Mouse (Mus musculus): Measurements from ENCODE around the gene Creld1. TPM values are rescaled to one million over a fixed set of nuclear protein-coding genes. Genes with fewer than 3 reads are reported as not detected.

Gene Creld1
- polyA plus RNA-seq, 1 experiment from 2014 or later = 80.5 TPM

- ATAC-seq = no peak
- no peaks in the 10 kb centered on the region for H3K27me3 ChIP-seq (ENCODE audit: control insufficient read depth, insufficient read depth, low read depth, low read length)
- WGBS = 48% methylated on average over 5 of the region's 5 CpGs
- no peaks in the 10 kb centered on the region for H3K9me3 ChIP-seq (replicated peaks; ENCODE audit: control insufficient read depth, low read length, poor library complexity, severe bottlenecking)
- no peak overlapping the region for H3K9ac ChIP-seq (ENCODE audit: low read depth, low read length)
- peaks cover 2% of the 10 kb centered on the region for H3K36me3 ChIP-seq (ENCODE audit: control insufficient read depth, insufficient read depth, low read length)
- no peak overlapping the region for H3K4me3 ChIP-seq (ENCODE audit: low read depth, low read length)
- H3K4me1 ChIP-seq (ENCODE audit: control insufficient read depth, insufficient read depth, low read length) = no peaks in the 10 kb centered on the region
- no peak overlapping the region for H3K4me2 ChIP-seq (ENCODE audit: low read length)
- H3K27ac ChIP-seq (ENCODE audit: low read length) = no peak overlapping the region
Measured at GRCm38 (mm10) chr6:113508947-113509280, 25.8 kb downstream of the Creld1 start.

- no peaks in the 10 kb centered on the region for H3K4me1 ChIP-seq (ENCODE audit: control insufficient read depth, insufficient read depth, low read length)
- H3K4me2 ChIP-seq (ENCODE audit: low read length) = no peak overlapping the region
- peaks cover 46% of the 10 kb centered on the region for H3K36me3 ChIP-seq (ENCODE audit: control insufficient read depth, insufficient read depth, low read length)
- H3K9me3 ChIP-seq (replicated peaks; ENCODE audit: control insufficient read depth, low read length, poor library complexity, severe bottlenecking) = no peaks in the 10 kb centered on the region
- H3K27me3 ChIP-seq (ENCODE audit: control insufficient read depth, insufficient read depth, low read depth, low read length) = no peaks in the 10 kb centered on the region
- no peak overlapping the region for H3K4me3 ChIP-seq (ENCODE audit: low read depth, low read length)
- no peak overlapping the region for H3K9ac ChIP-seq (ENCODE audit: low read depth, low read length)
- no peak overlapping the region for H3K27ac ChIP-seq (ENCODE audit: low read length)
- WGBS = 90% methylated on average over 6 of the region's 6 CpGs
- no peak for ATAC-seq
Measured at GRCm38 (mm10) chr6:113513944-113514343, 30.8 kb downstream of the Creld1 start.

- Histone ChIP-seq H3K9ac (ENCODE audit: low read depth, low read length) (no peak overlapping the region), H3K4me1 (ENCODE audit: control insufficient read depth, insufficient read depth, low read length) (no peaks in the 10 kb centered on the region), H3K9me3 (replicated peaks; ENCODE audit: control insufficient read depth, low read length, poor library complexity, severe bottlenecking) (no peaks in the 10 kb centered on the region), H3K4me3 (ENCODE audit: low read depth, low read length) (no peak overlapping the region), H3K27me3 (ENCODE audit: control insufficient read depth, insufficient read depth, low read depth, low read length) (no peaks in the 10 kb centered on the region), H3K27ac (ENCODE audit: low read length) (no peak overlapping the region), H3K36me3 (ENCODE audit: control insufficient read depth, insufficient read depth, low read length) (peaks cover 52% of the 10 kb centered on the region), H3K4me2 (ENCODE audit: low read length) (no peak overlapping the region)
- ATAC-seq = no peak
- WGBS = 96% methylated on average over 3 of the region's 3 CpGs
Measured at GRCm38 (mm10) chr6:113514600-113514999, 31.5 kb downstream of the Creld1 start.

GRCm38 (mm10) chr6:113517434-113518080, 34.5 kb downstream of the Creld1 start:
- 93% methylated on average over 8 of the region's 8 CpGs for WGBS
- ATAC-seq = no peak

GRCm38 (mm10) chr6:113522310-113522709, 39.2 kb downstream of the Creld1 start:
- no peak overlapping the region for H3K4me2 ChIP-seq (ENCODE audit: low read length)
- no peak overlapping the region for H3K4me3 ChIP-seq (ENCODE audit: low read depth, low read length)
- H3K36me3 ChIP-seq (ENCODE audit: control insufficient read depth, insufficient read depth, low read length) = peaks cover 37% of the 10 kb centered on the region
- H3K4me1 ChIP-seq (ENCODE audit: control insufficient read depth, insufficient read depth, low read length) = no peaks in the 10 kb centered on the region
- H3K27ac ChIP-seq (ENCODE audit: low read length) = no peak overlapping the region
- no peaks in the 10 kb centered on the region for H3K9me3 ChIP-seq (replicated peaks; ENCODE audit: control insufficient read depth, low read length, poor library complexity, severe bottlenecking)
- H3K9ac ChIP-seq (ENCODE audit: low read depth, low read length) = no peak overlapping the region
- H3K27me3 ChIP-seq (ENCODE audit: control insufficient read depth, insufficient read depth, low read depth, low read length) = no peaks in the 10 kb centered on the region
- WGBS = 82% methylated on average over 1 of the region's 1 CpGs
- ATAC-seq = no peak

More at GRCm38 (mm10) chr6:113517434-113518080, 34.5 kb downstream of the Creld1 start:
- Histone ChIP-seq H3K9ac (ENCODE audit: low read depth, low read length) (no peak overlapping the region), H3K4me2 (ENCODE audit: low read length) (no peak overlapping the region), H3K36me3 (ENCODE audit: control insufficient read depth, insufficient read depth, low read length) (peaks cover 69% of the 10 kb centered on the region), H3K27ac (ENCODE audit: low read length) (no peak overlapping the region), H3K4me3 (ENCODE audit: low read depth, low read length) (no peak overlapping the region), H3K9me3 (replicated peaks; ENCODE audit: control insufficient read depth, low read length, poor library complexity, severe bottlenecking) (no peaks in the 10 kb centered on the region), H3K4me1 (ENCODE audit: control insufficient read depth, insufficient read depth, low read length) (no peaks in the 10 kb centered on the region), H3K27me3 (ENCODE audit: control insufficient read depth, insufficient read depth, low read depth, low read length) (no peaks in the 10 kb centered on the region)

GRCm38 (mm10) chr6:113523420-113523819, 40.3 kb downstream of the Creld1 start:
- ATAC-seq = no peak
- Histone ChIP-seq H3K27me3 (ENCODE audit: control insufficient read depth, insufficient read depth, low read depth, low read length) (no peaks in the 10 kb centered on the region), H3K9me3 (replicated peaks; ENCODE audit: control insufficient read depth, low read length, poor library complexity, severe bottlenecking) (no peaks in the 10 kb centered on the region), H3K9ac (ENCODE audit: low read depth, low read length) (no peak overlapping the region), H3K36me3 (ENCODE audit: control insufficient read depth, insufficient read depth, low read length) (peaks cover 26% of the 10 kb centered on the region), H3K4me2 (ENCODE audit: low read length) (no peak overlapping the region), H3K4me1 (ENCODE audit: control insufficient read depth, insufficient read depth, low read length) (no peaks in the 10 kb centered on the region), H3K4me3 (ENCODE audit: low read depth, low read length) (no peak overlapping the region), H3K27ac (ENCODE audit: low read length) (no peak overlapping the region)
- 92% methylated on average over 8 of the region's 8 CpGs for WGBS

- ATAC-seq = peak; percentile 91
- peaks cover 20% of the 10 kb centered on the region for H3K4me1 ChIP-seq (ENCODE audit: control insufficient read depth, insufficient read depth, low read length)
- H3K9me3 ChIP-seq (replicated peaks; ENCODE audit: control insufficient read depth, low read length, poor library complexity, severe bottlenecking) = no peaks in the 10 kb centered on the region
- peak within 1 kb of the TSS; percentile 84 for H3K4me2 ChIP-seq (ENCODE audit: low read length)
- H3K27ac ChIP-seq (ENCODE audit: low read length) = peak within 1 kb of the TSS; percentile 76
- no peaks in the 10 kb centered on the region for H3K27me3 ChIP-seq (ENCODE audit: control insufficient read depth, insufficient read depth, low read depth, low read length)
- peak within 1 kb of the TSS; percentile 91 for H3K9ac ChIP-seq (ENCODE audit: low read depth, low read length)
- H3K36me3 ChIP-seq (ENCODE audit: control insufficient read depth, insufficient read depth, low read length) = no peaks in the 10 kb centered on the region
- peak within 1 kb of the TSS; percentile 91 for H3K4me3 ChIP-seq (ENCODE audit: low read depth, low read length)
- 1% methylated on average over 47 of the region's 47 CpGs for WGBS
Measured at GRCm38 (mm10) chr6:113530932-113531839, 48.1 kb downstream of the Creld1 start, which contains the start of the genes Emc3 and Fancd2. TSS of gene Emc3 (minus strand) at chr6:113531652. TSS of gene Fancd2 (plus strand) at chr6:113531682.

- no peak for ATAC-seq
- Histone ChIP-seq H3K27me3 (ENCODE audit: control insufficient read depth, insufficient read depth, low read depth, low read length) (no peaks in the 10 kb centered on the region), H3K36me3 (ENCODE audit: control insufficient read depth, insufficient read depth, low read length) (no peaks in the 10 kb centered on the region), H3K9me3 (replicated peaks; ENCODE audit: control insufficient read depth, low read length, poor library complexity, severe bottlenecking) (no peaks in the 10 kb centered on the region), H3K4me1 (ENCODE audit: control insufficient read depth, insufficient read depth, low read length) (peaks cover 20% of the 10 kb centered on the region), H3K9ac (ENCODE audit: low read depth, low read length) (peak overlapping the region; percentile 91; the same call in 1 of the 2 replicates), H3K27ac (ENCODE audit: low read length) (no peak overlapping the region), H3K4me3 (ENCODE audit: low read depth, low read length) (peak overlapping the region; percentile 91), H3K4me2 (ENCODE audit: low read length) (peak overlapping the region; percentile 84)
- 5% methylated on average over 7 of the region's 7 CpGs for WGBS
Measured at GRCm38 (mm10) chr6:113531840-113532404, 48.8 kb downstream of the Creld1 start.

GRCm38 (mm10) chr6:113534886-113535285, 51.8 kb downstream of the Creld1 start:
- peaks cover 12% of the 10 kb centered on the region for H3K4me1 ChIP-seq (ENCODE audit: control insufficient read depth, insufficient read depth, low read length)

More at GRCm38 (mm10) chr6:113534886-113535285, 51.8 kb downstream of the Creld1 start:
- 88% methylated on average over 7 of the region's 7 CpGs for WGBS
- Histone ChIP-seq H3K9me3 (replicated peaks; ENCODE audit: control insufficient read depth, low read length, poor library complexity, severe bottlenecking) (no peaks in the 10 kb centered on the region), H3K4me3 (ENCODE audit: low read depth, low read length) (no peak overlapping the region), H3K9ac (ENCODE audit: low read depth, low read length) (no peak overlapping the region), H3K4me2 (ENCODE audit: low read length) (no peak overlapping the region), H3K27me3 (ENCODE audit: control insufficient read depth, insufficient read depth, low read depth, low read length) (no peaks in the 10 kb centered on the region), H3K36me3 (ENCODE audit: control insufficient read depth, insufficient read depth, low read length) (no peaks in the 10 kb centered on the region), H3K27ac (ENCODE audit: low read length) (no peak overlapping the region)
- ATAC-seq = no peak

Data from midbrain, embryonic 16.5 days (tissue).